19 mouse cellular contexts compared by ENCODE assay signal in genomic region chr1:93068553-93068952, GRCm38 (mm10). TPM values are rescaled to one million over a fixed set of nuclear protein-coding genes. Genes with fewer than 3 reads are reported as not detected.
DNase-seq lines count a peak whose midpoint lies in the region; ATAC-seq and TF ChIP-seq lines count a peak whose summit lies in the region.
"Had no signal": no experiment of that assay in that cellular context is flagged by ENCODE, and none has a peak within 500 bp of the region (broad histone marks: within the 10 kb centered on the region; RNA-seq: fewer than 3 reads in every experiment).

No protein-coding gene starts in this region.

- peak; percentile 23 for DNase-seq in heart, postnatal 0 days (ENCODE audit: low spot score)
- DNase-seq in heart, embryonic 10.5 days (ENCODE audit: low spot score) = no peak
- peak; percentile 32 to 51 for DNase-seq in adrenal gland, postnatal 36 days
- DNase-seq in cerebellum, adult 11-12 months = peak; percentile 75
- peak; percentile 76 to 77 for DNase-seq in cerebellum, postnatal 25 days
- no peak for DNase-seq in right cerebral cortex, postnatal 10 days (ENCODE audit: low spot score in 2 of 2)
- DNase-seq in right cerebral cortex, postnatal 25 days = no peak
- DNase-seq in thymus, postnatal 0 days (ENCODE audit: low spot score) = no peak
- DNase-seq: forebrain, postnatal 0 days; midbrain, embryonic 14.5 days; right cerebral cortex, adult 18-20 months; thymus, postnatal 4 days had no signal

- no peak overlapping the region for H3K4me3 ChIP-seq in heart, postnatal 0 days (ENCODE audit: low read depth, low read length)
- no peak overlapping the region for H3K4me3 ChIP-seq in heart, embryonic 10.5 days
- H3K4me3 ChIP-seq: embryonic facial prominence, embryonic 12.5 days; hindbrain, embryonic 12.5 days; liver, embryonic 12.5 days had no signal

- no peaks in the 10 kb centered on the region for H3K9me3 ChIP-seq in heart, postnatal 0 days (replicated peaks; ENCODE audit: control insufficient read depth, low read length)
- no peaks in the 10 kb centered on the region for H3K9me3 ChIP-seq in heart, embryonic 10.5 days
- H3K9me3 ChIP-seq: embryonic facial prominence, embryonic 12.5 days; hindbrain, embryonic 12.5 days; liver, embryonic 12.5 days had no signal

- no peaks in the 10 kb centered on the region for H3K36me3 ChIP-seq in heart, postnatal 0 days (replicated peaks; ENCODE audit: control insufficient read depth, insufficient read depth, low read length)
- H3K36me3 ChIP-seq in heart, embryonic 10.5 days = no peaks in the 10 kb centered on the region
- H3K36me3 ChIP-seq: liver, embryonic 12.5 days had no signal

- TF ChIP-seq CTCF in heart, postnatal 0 days (IDR thresholded peaks at IDR 0.05; ENCODE audit: low read depth) = no peak

- ATAC-seq in heart, postnatal 0 days (ENCODE audit: insufficient read depth, low read depth) = peak; percentile 19; the same call in 1 of the 2 replicates
- ATAC-seq: forebrain, postnatal 0 days; intestine, embryonic 16.5 days; liver, embryonic 12.5 days; lung, postnatal 0 days had no signal

- no peak for TF ChIP-seq EP300 in heart, postnatal 0 days (IDR thresholded peaks at IDR 0.05; ENCODE audit: low read depth)

- H3K27ac ChIP-seq in heart, postnatal 0 days (ENCODE audit: low read depth) = no peak overlapping the region
- no peak overlapping the region for H3K27ac ChIP-seq in heart, embryonic 10.5 days
- H3K27ac ChIP-seq: embryonic facial prominence, embryonic 12.5 days; hindbrain, embryonic 12.5 days; liver, embryonic 12.5 days had no signal

- H3K4me2 ChIP-seq in heart, postnatal 0 days (ENCODE audit: low read depth, low read length) = no peak overlapping the region
- H3K4me2 ChIP-seq: embryonic facial prominence, embryonic 12.5 days; hindbrain, embryonic 12.5 days; liver, embryonic 12.5 days had no signal

- peaks cover 22% of the 10 kb centered on the region for H3K4me1 ChIP-seq in heart, postnatal 0 days (ENCODE audit: control insufficient read depth, insufficient read depth)
- H3K4me1 ChIP-seq in heart, embryonic 10.5 days = peaks cover 3% of the 10 kb centered on the region; the same call in 1 of the 2 replicates
- H3K4me1 ChIP-seq: hindbrain, embryonic 12.5 days; liver, embryonic 12.5 days had no signal

- no peak overlapping the region for H3K9ac ChIP-seq in heart, postnatal 0 days (replicated peaks; ENCODE audit: low read depth, low read length)
- H3K9ac ChIP-seq: embryonic facial prominence, embryonic 12.5 days; forebrain, postnatal 0 days; hindbrain, embryonic 12.5 days; liver, embryonic 12.5 days had no signal

- no peaks in the 10 kb centered on the region for H3K27me3 ChIP-seq in heart, postnatal 0 days (ENCODE audit: control insufficient read depth, insufficient read depth, low read length)
- H3K27me3 ChIP-seq in heart, embryonic 10.5 days (ENCODE audit: insufficient read depth, poor library complexity, severe bottlenecking) = peaks cover 25% of the 10 kb centered on the region; the same call in 1 of the 2 replicates
- H3K27me3 ChIP-seq: embryonic facial prominence, embryonic 12.5 days; hindbrain, embryonic 12.5 days had no signal

- WGBS in heart, postnatal 0 days = 30% methylated on average over 1 of the region's 1 CpGs
- 70% methylated on average over 1 of the region's 1 CpGs for WGBS in heart, embryonic 10.5 days

RNA-seq across cellular contexts. Expression of gene Kif1a, which starts 33.2 kb away (rescaled TPM):
- 15.6 and 16.4 TPM in 2 replicates for total RNA-seq in heart, postnatal 0 days (2014; rRNA removed; ENCODE audit: low replicate concordance)
- polyA plus RNA-seq in heart, postnatal 0 days (2015; fragmentation: Nextera tagmentation; extraction: Ambion mirVana) = 7.2 and 7.3 TPM in 2 replicates
- 5.1 and 5.4 TPM in 2 replicates for polyA plus RNA-seq in heart, embryonic 10.5 days (2016; fragmentation: Nextera tagmentation; extraction: Ambion mirVana)
- 10 to 100 TPM; 20.7 to 27.9 TPM for total RNA-seq in adrenal gland, postnatal 36 days (2021)
- 0.20 and 0.22 TPM in 2 replicates for polyA plus RNA-seq in thymus, postnatal 0 days (2015; fragmentation: Nextera tagmentation; extraction: Ambion mirVana)
- total RNA-seq: granulocyte monocyte progenitor cell, adult 5-6 weeks; megakaryocyte, adult 5-6 weeks had no signal

Comparison
In these comparisons a context has a peak if more than half of its experiments do, and no peak if none do; other contexts are left out.
1. DNase-seq: peak in heart, postnatal 0 days (single experiment), adrenal gland, postnatal 36 days (2 of 2), cerebellum, adult 11-12 months (single experiment) and cerebellum, postnatal 25 days (2 of 2); none in heart, embryonic 10.5 days (single experiment), right cerebral cortex, postnatal 10 days (0 of 2), right cerebral cortex, postnatal 25 days (single experiment) and thymus, postnatal 0 days (single experiment).